Mouse (Mus musculus) gastrocnemius, postnatal 25 days (tissue): ENCODE data around the gene Ssx2ip. TPM values are rescaled to one million over a fixed set of nuclear protein-coding genes. Genes with fewer than 3 reads are reported as not detected.
"Not testable (repeated sequence)": the region's sequence is repeated elsewhere in the genome, so short reads cannot be mapped to it uniquely, and the experiment has no call there.

Source experiments
- DNase-seq: peaks from one replicate; pipeline ENCODE4 v3.0.0; 2022
- total RNA-seq, 2 experiments: library from RNA; stranded (reverse); gene quantifications; 1 replicate in 1 of 2; 2 replicates in 1 of 2; pipeline ENCODE4 v1.2.3; 2021

The Ssx2ip gene
- total RNA-seq, 2 experiments from 2014 or later: 23.5 to 27.0 TPM

DNA sequence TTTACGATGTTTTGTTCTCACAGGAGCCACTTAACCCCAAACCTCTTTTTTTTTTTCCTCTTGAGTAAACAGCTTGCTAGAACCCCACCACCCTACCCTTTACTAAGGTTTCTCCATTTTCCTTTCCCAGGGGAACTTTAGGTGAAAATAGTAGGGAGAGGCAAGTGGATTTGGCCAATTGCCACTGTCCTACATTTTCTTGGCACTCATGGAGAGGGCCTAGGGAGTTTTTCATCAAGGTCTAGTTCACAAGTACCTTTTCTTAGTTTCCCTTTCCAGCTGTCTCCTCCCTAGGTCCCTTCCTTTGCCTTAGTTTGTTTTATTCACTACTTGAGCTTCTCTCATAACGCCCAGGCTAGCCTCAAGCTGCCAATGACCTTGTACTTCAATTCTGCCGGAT is 672 bp upstream of the Ssx2ip start:
- no peak for DNase-seq

DNA sequence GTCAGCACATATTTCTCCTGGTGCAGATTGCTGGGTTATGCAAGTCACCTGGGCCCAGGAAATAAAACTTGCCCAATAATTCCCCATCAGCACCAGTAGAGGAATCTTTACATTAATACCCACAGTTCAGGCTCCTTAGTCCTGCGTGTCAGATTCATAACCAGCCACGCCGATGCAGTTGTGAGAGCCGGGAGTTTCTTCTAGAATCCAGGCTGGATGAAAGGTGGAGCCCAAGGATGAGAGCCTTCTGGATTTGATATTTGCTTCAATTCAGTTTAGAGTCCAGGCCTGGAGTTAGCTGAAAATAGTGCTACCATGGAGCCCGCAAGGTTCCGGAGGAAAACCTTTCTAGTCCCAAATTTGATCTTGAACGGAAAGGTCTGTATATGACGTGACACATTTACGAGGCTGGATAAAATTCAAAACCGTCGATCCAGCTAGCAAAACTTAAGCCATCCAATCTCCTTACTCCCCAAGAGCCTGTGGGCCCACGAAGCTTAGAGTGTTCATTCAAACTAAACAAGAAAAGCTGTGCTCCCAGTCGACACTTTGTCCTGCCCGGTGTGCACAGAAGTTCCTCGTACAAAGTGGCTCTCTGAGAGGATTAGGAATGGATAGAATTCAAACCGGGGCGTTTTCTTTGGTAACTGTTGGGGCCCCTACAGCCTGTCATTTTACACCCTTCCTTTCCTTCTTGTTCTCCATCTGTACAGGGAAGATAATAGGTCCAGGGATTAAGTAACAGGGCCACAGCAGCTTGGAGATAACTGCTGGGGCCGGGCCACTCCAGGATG is 968 bp downstream of the Ssx2ip start:
- DNase-seq: no peak

DNA sequence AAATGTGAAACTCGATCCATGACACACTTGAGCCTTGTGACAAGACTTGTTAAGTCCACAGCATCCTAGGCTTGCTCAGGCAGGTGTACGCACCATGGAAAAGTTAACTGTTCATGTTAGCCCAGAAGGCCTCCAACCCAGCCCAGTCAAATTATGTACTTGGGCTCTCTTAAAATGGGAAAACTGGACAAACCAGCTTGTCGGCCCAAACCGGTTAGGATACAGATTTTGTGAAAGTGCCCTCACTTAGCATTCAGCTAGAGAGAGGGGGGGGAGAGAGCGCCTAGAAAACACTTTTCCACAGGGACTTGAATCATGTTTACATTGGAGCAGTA is 1.5 kb downstream of the Ssx2ip start:
- no peak for DNase-seq

DNA sequence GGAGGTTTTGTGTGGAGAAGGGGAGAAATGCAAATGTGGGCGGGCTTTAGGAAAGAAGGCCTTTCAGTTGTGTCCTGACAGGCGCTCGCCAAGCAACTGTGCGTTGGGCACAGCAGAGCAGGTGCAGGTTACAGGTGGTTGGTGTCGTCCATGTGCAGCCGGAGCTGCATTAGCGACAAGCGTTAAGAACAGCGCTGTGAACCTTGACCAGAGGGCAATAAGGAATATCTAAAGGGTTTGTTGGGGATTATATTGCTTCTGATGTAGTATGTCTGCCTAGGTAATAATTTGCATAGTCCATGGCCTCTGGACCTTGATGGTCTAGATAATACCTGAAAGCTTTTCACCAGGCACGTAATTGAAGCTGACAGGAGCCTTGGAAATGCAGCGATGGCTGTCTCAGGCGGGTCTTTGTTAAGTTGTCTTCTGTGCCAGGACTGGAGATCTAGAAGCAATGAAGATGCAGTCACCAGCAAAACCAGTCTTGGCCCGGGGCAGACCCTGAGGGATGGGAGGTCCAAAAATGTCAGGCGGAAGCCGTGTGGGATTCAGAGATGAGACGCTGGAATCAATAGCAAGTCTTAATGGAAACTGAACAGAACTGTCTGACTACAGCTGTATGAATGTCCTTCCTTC is 2.8 kb downstream of the Ssx2ip start:
- DNase-seq: no peak

DNA sequence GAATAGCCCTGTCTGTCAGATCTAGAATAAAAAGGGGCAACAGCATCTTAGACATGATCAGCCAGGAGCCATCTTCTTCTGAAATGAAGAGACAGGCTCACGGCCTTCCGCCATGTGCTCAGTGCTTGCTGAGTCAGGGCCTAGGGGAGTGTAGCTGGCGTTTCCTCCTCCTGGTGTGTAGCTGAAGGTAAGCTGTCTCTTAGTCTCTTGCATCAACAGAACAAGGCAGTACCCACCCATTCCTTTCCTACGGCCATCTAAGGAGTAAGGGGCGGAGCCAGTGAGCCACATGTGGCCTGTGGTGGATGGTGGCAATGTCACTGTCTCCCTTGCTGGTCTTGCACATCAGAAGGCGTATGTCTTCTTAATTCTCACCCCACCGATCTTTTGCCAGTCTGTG is 5.7 kb downstream of the Ssx2ip start:
- no peak for DNase-seq

DNA sequence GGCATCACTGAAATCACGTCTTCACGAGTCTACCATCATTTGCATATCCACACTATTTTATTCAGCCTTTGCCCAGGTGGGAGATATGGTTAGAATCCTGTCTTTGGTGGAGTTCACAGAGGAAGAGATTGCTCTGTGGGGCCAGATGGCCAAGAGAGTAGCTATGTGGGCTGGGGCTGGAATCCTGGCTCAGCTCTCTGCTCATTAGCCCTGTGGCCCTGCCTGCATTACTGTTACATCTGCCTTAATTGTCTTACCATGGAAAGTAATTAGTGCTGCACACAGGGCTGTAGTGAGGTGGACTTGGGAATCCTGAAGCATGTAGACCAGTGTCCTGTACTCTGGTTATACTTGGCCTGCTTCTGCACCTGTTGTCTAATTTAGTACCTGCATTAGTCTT is 7.6 kb downstream of the Ssx2ip start:
- DNase-seq: no peak

- no peak for DNase-seq
These were observed 8.0 kb downstream of the Ssx2ip start for GRCm38 (mm10) chr3:146412480-146412879.

DNA sequence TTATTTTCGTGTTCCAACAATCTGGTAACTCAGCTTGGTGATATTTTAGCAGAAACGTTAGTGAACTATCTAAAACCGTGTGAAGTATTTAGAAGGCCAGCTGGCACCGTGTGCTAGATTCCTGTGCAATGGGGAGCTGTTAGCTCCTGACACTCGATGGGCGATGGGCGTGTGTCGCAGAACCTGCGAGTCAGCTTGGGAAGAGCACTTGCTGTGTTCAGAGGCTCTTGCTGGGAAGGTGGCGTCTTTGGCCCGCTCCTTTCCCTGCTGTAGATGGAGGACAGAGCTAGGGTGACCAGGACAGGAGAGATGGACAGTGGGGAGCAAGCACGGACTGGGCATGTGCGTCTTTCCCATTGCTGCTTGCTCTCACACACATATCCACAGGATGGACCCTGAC is 8.6 kb downstream of the Ssx2ip start:
- DNase-seq: no peak

- no peak for DNase-seq
These were observed 9.6 kb downstream of the Ssx2ip start for GRCm38 (mm10) chr3:146413992-146414391.

GRCm38 (mm10) chr3:146414555-146414954 is 10.1 kb downstream of the Ssx2ip start:
- DNase-seq: no peak

GRCm38 (mm10) chr3:146417873-146418272 is 13.4 kb downstream of the Ssx2ip start:
- DNase-seq: no peak

- DNase-seq: no peak
These were observed 14.5 kb downstream of the Ssx2ip start for GRCm38 (mm10) chr3:146418901-146419300.

DNA sequence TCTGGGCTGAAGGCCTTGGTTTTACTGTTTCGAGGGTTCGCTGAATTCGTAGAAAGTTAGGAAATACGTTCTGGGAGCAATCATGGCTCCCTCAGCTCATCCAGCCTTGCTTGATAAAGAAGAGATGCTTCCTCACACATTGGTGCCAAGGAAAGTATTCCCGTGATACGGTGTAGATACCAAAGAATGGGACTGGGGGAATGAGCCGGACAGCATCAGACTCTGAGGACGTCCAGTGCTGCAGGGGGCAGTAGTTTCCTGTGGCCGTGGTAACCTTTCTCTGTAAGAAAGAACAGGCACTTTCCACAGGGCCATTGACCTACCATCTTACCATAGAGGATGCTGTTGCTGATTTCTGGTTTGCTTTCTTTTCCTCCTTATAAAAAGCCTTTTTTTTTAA is 15.1 kb downstream of the Ssx2ip start:
- DNase-seq: no peak

- DNase-seq: no peak
These were observed 15.6 kb downstream of the Ssx2ip start for GRCm38 (mm10) chr3:146419992-146420537.

- DNase-seq: no peak
These were observed 17.3 kb downstream of the Ssx2ip start for GRCm38 (mm10) chr3:146421787-146422186.

GRCm38 (mm10) chr3:146423710-146424109 is 19.3 kb downstream of the Ssx2ip start:
- DNase-seq: no peak

GRCm38 (mm10) chr3:146424306-146424900 is 20.0 kb downstream of the Ssx2ip start:
- no peak for DNase-seq

GRCm38 (mm10) chr3:146425902-146426301 is 21.5 kb downstream of the Ssx2ip start:
- no peak for DNase-seq

DNA sequence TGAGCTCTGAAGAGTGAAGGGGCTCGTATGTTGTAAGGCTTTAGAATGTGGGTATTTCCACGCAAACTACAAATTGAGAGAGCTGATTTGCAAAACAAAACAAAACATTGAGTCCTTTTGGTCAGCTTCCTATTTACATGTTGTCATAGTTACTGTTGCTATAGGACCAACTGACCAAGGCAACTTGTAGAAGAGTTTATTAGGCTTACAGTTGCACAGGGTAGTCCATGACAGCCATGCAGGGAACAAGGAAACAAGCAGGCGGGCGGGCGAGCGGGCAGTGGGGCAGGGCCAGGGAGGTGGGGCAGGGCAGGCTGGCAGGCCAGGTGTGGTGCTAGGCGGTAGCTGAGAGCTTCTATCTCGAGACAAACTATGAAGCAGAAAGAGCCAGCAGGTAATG is 22.0 kb downstream of the Ssx2ip start:
- DNase-seq: no peak

- DNase-seq: not testable (repeated sequence)
These were observed 28.6 kb downstream of the Ssx2ip start for GRCm38 (mm10) chr3:146433063-146433462.

DNA sequence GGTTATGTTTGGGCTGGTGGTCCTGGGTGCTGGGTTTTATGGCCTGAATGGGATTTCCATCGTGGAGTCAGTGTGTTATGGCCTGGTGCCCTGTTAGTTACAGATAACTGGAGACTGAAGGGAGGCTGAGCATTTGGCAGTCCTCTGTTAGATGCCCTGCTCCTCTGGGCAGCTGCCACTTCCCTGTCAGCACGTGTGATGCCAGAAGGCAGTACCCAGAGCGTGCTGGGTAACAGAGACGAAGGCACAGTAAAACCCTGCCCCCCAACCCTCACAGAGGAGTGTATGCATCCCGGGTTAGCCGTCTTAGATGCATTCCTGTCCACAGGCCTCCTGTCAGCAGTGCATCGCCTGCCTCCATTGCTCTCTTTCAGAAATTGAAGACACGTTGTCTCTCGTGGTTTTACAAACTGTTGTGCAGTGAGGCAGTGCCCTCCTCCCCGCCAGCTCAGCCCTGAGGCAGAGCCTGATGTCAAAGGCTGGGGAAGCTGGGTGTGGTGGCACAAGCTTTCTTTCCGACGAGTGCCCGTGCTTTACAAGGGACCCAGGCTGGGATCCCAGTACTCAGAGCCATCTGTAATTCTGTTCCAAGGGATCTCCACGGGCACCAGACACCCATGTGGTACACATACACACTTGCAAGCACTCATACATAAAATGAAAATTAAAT is 29.4 kb downstream of the Ssx2ip start:
- DNase-seq: no peak

DNA sequence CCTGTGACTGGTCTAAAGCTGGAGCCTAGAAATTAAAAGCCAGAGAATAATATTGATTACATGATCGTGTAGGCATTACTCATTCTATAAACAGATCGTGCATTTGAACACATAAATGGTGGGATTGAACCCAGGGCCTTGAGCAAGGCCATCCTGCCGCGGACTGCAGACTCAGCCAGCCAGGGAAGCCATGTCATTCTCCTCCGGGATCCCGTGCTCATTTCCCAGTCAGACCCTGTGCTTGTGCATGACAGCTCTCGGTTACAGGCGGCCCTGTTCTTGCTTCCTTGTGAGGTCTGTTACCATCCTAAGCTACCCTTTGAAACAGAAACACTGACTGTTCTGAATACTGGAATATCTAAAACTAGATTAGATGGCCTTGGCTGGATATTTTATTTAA is 30.2 kb downstream of the Ssx2ip start:
- DNase-seq: no peak

GRCm38 (mm10) chr3:146435533-146435932 is 31.1 kb downstream of the Ssx2ip start:
- no peak for DNase-seq
